ENCODE assay signal across 10 mouse cellular contexts in the genomic region with DNA sequence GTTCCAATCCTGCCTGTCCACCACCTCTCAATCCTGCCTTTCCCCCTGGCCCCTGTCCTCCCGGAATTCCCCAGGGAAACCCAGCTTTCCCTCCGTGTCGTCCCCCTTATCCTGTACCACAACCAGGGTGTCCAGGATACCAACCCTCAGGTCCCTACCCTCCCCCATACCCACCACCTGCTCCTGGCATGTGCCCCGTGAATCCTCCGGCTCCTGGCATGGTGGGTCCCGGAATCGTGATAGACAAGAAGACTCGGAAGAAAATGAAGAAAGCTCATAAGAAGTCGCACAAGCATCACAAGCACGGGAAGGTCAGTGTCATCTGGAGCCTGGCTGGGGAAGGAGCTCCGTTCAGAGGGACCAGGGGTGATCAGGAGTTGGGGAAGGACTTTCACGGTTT. TPM values are rescaled to one million over a fixed set of nuclear protein-coding genes. Genes with fewer than 3 reads are reported as not detected.
DNase-seq lines count a peak whose midpoint lies in the region; ATAC-seq and TF ChIP-seq lines count a peak whose summit lies in the region.
"Had no signal": no experiment of that assay in that cellular context is flagged by ENCODE, and none has a peak within 500 bp of the region (broad histone marks: within the 10 kb centered on the region; RNA-seq: fewer than 3 reads in every experiment).

No protein-coding gene starts in this region.

- TF ChIP-seq CTCF in cerebellum, adult 2 months (IDR thresholded peaks at IDR 0.05; ENCODE audit: borderline replicate concordance, insufficient read depth, low read depth, low read length): no peak
- TF ChIP-seq CTCF in bone marrow macrophage, adult 2 months (IDR thresholded peaks at IDR 0.05; ENCODE audit: low read depth, low read length): no peak

- H3K9ac ChIP-seq in kidney, embryonic 16.5 days (replicated peaks; ENCODE audit: low read length): peak overlapping the region; percentile 7; the same call in 1 of the 2 replicates
- H3K9ac ChIP-seq in liver, embryonic 13.5 days: peak overlapping the region; percentile 73

- WGBS in cerebellum, adult 2 months: 38% methylated on average over 12 of the region's 12 CpGs
- WGBS in kidney, embryonic 16.5 days: 44% methylated on average over 12 of the region's 12 CpGs
- WGBS in liver, embryonic 13.5 days (ENCODE audit: insufficient replicate concordance): 57% methylated on average over 12 of the region's 12 CpGs

- H3K4me1 ChIP-seq in cerebellum, adult 2 months (ENCODE audit: control insufficient read depth, insufficient read depth, low read length): peaks cover 6% of the 10 kb centered on the region
- peaks cover 20% of the 10 kb centered on the region for H3K4me1 ChIP-seq in kidney, embryonic 16.5 days (ENCODE audit: insufficient read depth, low read length)
- H3K4me1 ChIP-seq in bone marrow macrophage, adult 2 months (ENCODE audit: control insufficient read depth, insufficient read depth, low read length): peaks cover 25% of the 10 kb centered on the region
- peaks cover 66% of the 10 kb centered on the region for H3K4me1 ChIP-seq in liver, embryonic 13.5 days (replicated peaks)

- peak in 1 of 2 experiments; percentile 31 for DNase-seq in cerebellum, adult 2 months
- DNase-seq in kidney, postnatal 36 days: no peak
- no peak for DNase-seq in liver, embryonic 13.5 days
- no peak for DNase-seq in layer of hippocampus, postnatal 25 days (ENCODE audit: extremely low spot score in 1 of 2, low spot score in 1 of 2)
- DNase-seq in embryo, embryonic 9.5 days (ENCODE audit: extremely low spot score): no peak
- DNase-seq: adrenal gland, postnatal 10 days; kidney, postnatal 25 days had no signal

- TF ChIP-seq POLR2A in cerebellum, adult 2 months (IDR thresholded peaks at IDR 0.05; ENCODE audit: borderline replicate concordance, insufficient read depth, low read length): no peak
- TF ChIP-seq POLR2A in bone marrow macrophage, adult 2 months (IDR thresholded peaks at IDR 0.05; ENCODE audit: borderline replicate concordance, low read depth, low read length): no peak

- H3K36me3 ChIP-seq in kidney, embryonic 16.5 days (ENCODE audit: insufficient read depth, low read length): peaks cover 5% of the 10 kb centered on the region; the same call in 1 of the 2 replicates
- peaks cover 21% of the 10 kb centered on the region for H3K36me3 ChIP-seq in liver, embryonic 13.5 days

- peak overlapping the region; percentile 33 for H3K4me3 ChIP-seq in cerebellum, adult 2 months (replicated peaks; ENCODE audit: insufficient read depth, low read depth, low read length)
- H3K4me3 ChIP-seq in kidney, embryonic 16.5 days (ENCODE audit: low read length): peak overlapping the region; percentile 14
- peak overlapping the region; percentile 78 for H3K4me3 ChIP-seq in bone marrow macrophage, adult 2 months (ENCODE audit: insufficient read depth, low read length)
- peak overlapping the region; percentile 64 for H3K4me3 ChIP-seq in liver, embryonic 13.5 days (replicated peaks)

- no peaks in the 10 kb centered on the region for H3K9me3 ChIP-seq in kidney, embryonic 16.5 days (ENCODE audit: low read length)
- H3K9me3 ChIP-seq in liver, embryonic 13.5 days (replicated peaks): no peaks in the 10 kb centered on the region

- no peak overlapping the region for H3K27ac ChIP-seq in cerebellum, adult 2 months (ENCODE audit: insufficient read depth, low read length)
- H3K27ac ChIP-seq in kidney, embryonic 16.5 days (ENCODE audit: low read length): no peak overlapping the region
- H3K27ac ChIP-seq in bone marrow macrophage, adult 2 months (ENCODE audit: insufficient read depth, low read depth, low read length): 0 out of 2 replicates have a peak overlapping the region, but pooled peaks have one; percentile 41
- peak overlapping the region; percentile 90 for H3K27ac ChIP-seq in liver, embryonic 13.5 days

- peak overlapping the region; percentile 45 for H3K4me2 ChIP-seq in kidney, embryonic 16.5 days (replicated peaks; ENCODE audit: low read depth, low read length)
- peak overlapping the region; percentile 83 for H3K4me2 ChIP-seq in liver, embryonic 13.5 days

- H3K27me3 ChIP-seq in cerebellum, adult 2 months (ENCODE audit: control insufficient read depth, insufficient read depth, low read length): no peaks in the 10 kb centered on the region
- no peaks in the 10 kb centered on the region for H3K27me3 ChIP-seq in kidney, embryonic 16.5 days (ENCODE audit: insufficient read depth, low read length)
- no peaks in the 10 kb centered on the region for H3K27me3 ChIP-seq in liver, embryonic 13.5 days

- ATAC-seq in cerebellum, adult (ENCODE audit: insufficient number of reproducible peaks, low FRiP score, low TSS enrichment): no peak
- no peak for ATAC-seq in kidney, embryonic 16.5 days (ENCODE audit: low FRiP score, low TSS enrichment)
- no peak for ATAC-seq in liver, embryonic 13.5 days (ENCODE audit: low read depth)

RNA-seq across cellular contexts. Expression of gene Prr13, which starts 1.6 kb away (rescaled TPM):
- polyA plus RNA-seq in cerebellum, adult 2 months (2012; rRNA removed): 160 and 164 TPM in 2 replicates
- 81.5 and 94.9 TPM in 2 replicates for polyA plus RNA-seq in kidney, embryonic 16.5 days (2015; fragmentation: Nextera tagmentation; extraction: Ambion mirVana)
- 372 and 379 TPM in 2 replicates for polyA plus RNA-seq in bone marrow macrophage, adult 2 months (2012; ENCODE audit: insufficient read depth, insufficient read length, missing spikeins)
- polyA plus RNA-seq in liver, embryonic 13.5 days (2015; fragmentation: Nextera tagmentation; extraction: Ambion mirVana): 108 and 112 TPM in 2 replicates
- total RNA-seq in layer of hippocampus, postnatal 25 days (2021): 10 to 100 TPM; 32.2 to 36.9 TPM

RNA-seq across cellular contexts. Expression of gene Pcbp2, which starts 9.9 kb away (rescaled TPM):
- 539 and 562 TPM in 2 replicates for polyA plus RNA-seq in cerebellum, adult 2 months (2012; rRNA removed)
- 209 and 212 TPM in 2 replicates for polyA plus RNA-seq in kidney, embryonic 16.5 days (2015; fragmentation: Nextera tagmentation; extraction: Ambion mirVana)
- 724 and 763 TPM in 2 replicates for polyA plus RNA-seq in bone marrow macrophage, adult 2 months (2012; ENCODE audit: insufficient read depth, insufficient read length, missing spikeins)
- 91.4 and 92.1 TPM in 2 replicates for polyA plus RNA-seq in liver, embryonic 13.5 days (2015; fragmentation: Nextera tagmentation; extraction: Ambion mirVana)
- total RNA-seq in layer of hippocampus, postnatal 25 days (2021): 100 to 1,000 TPM; 449 to 472 TPM

RNA-seq across cellular contexts. Expression of gene Amhr2, which starts 15.2 kb away (rescaled TPM):
- polyA plus RNA-seq in cerebellum, adult 2 months (2012; rRNA removed): 3.2 TPM in 2 replicates
- 1.7 and 2.0 TPM in 2 replicates for polyA plus RNA-seq in kidney, embryonic 16.5 days (2015; fragmentation: Nextera tagmentation; extraction: Ambion mirVana)
- not detected in 2 replicates for polyA plus RNA-seq in bone marrow macrophage, adult 2 months (2012; ENCODE audit: insufficient read depth, insufficient read length, missing spikeins)
- polyA plus RNA-seq in liver, embryonic 13.5 days (2015; fragmentation: Nextera tagmentation; extraction: Ambion mirVana): 0.14 and 0.42 TPM in 2 replicates
- under 1 TPM; 0.80 to 0.91 TPM for total RNA-seq in layer of hippocampus, postnatal 25 days (2021)

RNA-seq across cellular contexts. Expression of gene Gm10337, which starts 43.1 kb away (rescaled TPM):
- polyA plus RNA-seq in cerebellum, adult 2 months (2012; rRNA removed): not detected in 2 replicates
- 6.7 TPM in 1 of 2 replicates, not detected in the other for polyA plus RNA-seq in kidney, embryonic 16.5 days (2015; fragmentation: Nextera tagmentation; extraction: Ambion mirVana)
- polyA plus RNA-seq in bone marrow macrophage, adult 2 months (2012; ENCODE audit: insufficient read depth, insufficient read length, missing spikeins): not detected in 2 replicates
- polyA plus RNA-seq in liver, embryonic 13.5 days (2015; fragmentation: Nextera tagmentation; extraction: Ambion mirVana): not detected in 2 replicates
- not detected for total RNA-seq in layer of hippocampus, postnatal 25 days (2021)

RNA-seq across cellular contexts. Expression of gene Sp1, which starts 54.5 kb away (rescaled TPM):
- polyA plus RNA-seq in cerebellum, adult 2 months (2012; rRNA removed): 12.6 and 14.1 TPM in 2 replicates
- 10.6 and 11.3 TPM in 2 replicates for polyA plus RNA-seq in kidney, embryonic 16.5 days (2015; fragmentation: Nextera tagmentation; extraction: Ambion mirVana)
- polyA plus RNA-seq in bone marrow macrophage, adult 2 months (2012; ENCODE audit: insufficient read depth, insufficient read length, missing spikeins): 43.8 and 47.0 TPM in 2 replicates
- polyA plus RNA-seq in liver, embryonic 13.5 days (2015; fragmentation: Nextera tagmentation; extraction: Ambion mirVana): 4.0 and 4.3 TPM in 2 replicates
- 10 to 100 TPM; 22.5 to 24.2 TPM for total RNA-seq in layer of hippocampus, postnatal 25 days (2021)

Comparison
In these comparisons a context has a peak if more than half of its experiments do, and no peak if none do; other contexts are left out.
1. H3K27ac ChIP-seq: peak in bone marrow macrophage, adult 2 months (single experiment) and liver, embryonic 13.5 days (single experiment); none in cerebellum, adult 2 months (single experiment) and kidney, embryonic 16.5 days (single experiment).
2. H3K4me3 ChIP-seq: peak in every context shown above with its lines; median percentile 78 in bone marrow macrophage, adult 2 months; 64 in liver, embryonic 13.5 days; 33 in cerebellum, adult 2 months; 14 in kidney, embryonic 16.5 days.